Mouse (Mus musculus) liver, embryonic 13.5 days (tissue): Measurements from ENCODE around the gene Prkab1. TPM values are rescaled to one million over a fixed set of nuclear protein-coding genes. Genes with fewer than 3 reads are reported as not detected.

Experiments used
- ATAC-seq: fragments of 200-750 bp; cut with Nextera tagmentation; 2 replicates; pipeline ENCODE4 v1.8.0; 2017; ENCODE audit warnings: low read depth, mild to moderate bottlenecking, moderate number of reproducible peaks, moderate library complexity
- DNase-seq: peaks from one replicate; pipeline ENCODE4 v3.0.0; 2022
- H3K27ac ChIP-seq: fragments of 300-500 bp; sonication (generic); 2 replicates; pipeline ENCODE4 v1.5.1; 2015; ENCODE audit warnings: moderate library complexity, mild to moderate bottlenecking, inconsistent platforms
- H3K27me3 ChIP-seq: fragments of 300-500 bp; sonication (generic); 2 replicates; pipeline ENCODE4 v1.6.1; 2015; ENCODE audit warnings: mild to moderate bottlenecking, inconsistent platforms
- H3K36me3 ChIP-seq: fragments of 300-500 bp; sonication (generic); 2 replicates; pipeline ENCODE4 v1.6.1; 2015; ENCODE audit warnings: mild to moderate bottlenecking, inconsistent platforms
- H3K4me1 ChIP-seq: fragments of 300-500 bp; sonication (generic); replicated peaks from 2 replicates; pipeline ENCODE4 v1.6.1; 2015; ENCODE audit warnings: inconsistent platforms
- H3K4me2 ChIP-seq: fragments of 300-500 bp; sonication (generic); 2 replicates; pipeline ENCODE4 v1.6.1; 2015; ENCODE audit warnings: inconsistent platforms, mild to moderate bottlenecking, moderate library complexity
- H3K4me3 ChIP-seq: fragments of 300-500 bp; sonication (generic); replicated peaks from 2 replicates; pipeline ENCODE4 v1.5.1; 2015; ENCODE audit warnings: mild to moderate bottlenecking, inconsistent platforms
- H3K9ac ChIP-seq: fragments of 300-500 bp; sonication (generic); 2 replicates; pipeline ENCODE4 v1.6.1; 2015; ENCODE audit warnings: mild to moderate bottlenecking, inconsistent platforms
- H3K9me3 ChIP-seq: fragments of 300-500 bp; sonication (generic); replicated peaks from 2 replicates; pipeline ENCODE4 v1.6.1; 2016; ENCODE audit warnings: inconsistent platforms
- WGBS: fragments of 180-500 bp; shearing (Covaris S2); methylation state at CpG from one replicate; pipeline ENCODE4 v1.1.7; 2015; ENCODE audit not compliant: insufficient replicate concordance; 5-methylcytosine and 5-hydroxymethylcytosine counted together
- polyA plus RNA-seq: library from polyadenylated mRNA; unstranded; fragments of >200 nt; fragmentation: Nextera tagmentation; extraction: Ambion mirVana; gene quantifications from 2 replicates; pipeline ENCODE4 v1.2.1, GENCODE M21; 2015

The Prkab1 gene
- 76.1 and 81.9 TPM in 2 replicates for polyA plus RNA-seq

DNA sequence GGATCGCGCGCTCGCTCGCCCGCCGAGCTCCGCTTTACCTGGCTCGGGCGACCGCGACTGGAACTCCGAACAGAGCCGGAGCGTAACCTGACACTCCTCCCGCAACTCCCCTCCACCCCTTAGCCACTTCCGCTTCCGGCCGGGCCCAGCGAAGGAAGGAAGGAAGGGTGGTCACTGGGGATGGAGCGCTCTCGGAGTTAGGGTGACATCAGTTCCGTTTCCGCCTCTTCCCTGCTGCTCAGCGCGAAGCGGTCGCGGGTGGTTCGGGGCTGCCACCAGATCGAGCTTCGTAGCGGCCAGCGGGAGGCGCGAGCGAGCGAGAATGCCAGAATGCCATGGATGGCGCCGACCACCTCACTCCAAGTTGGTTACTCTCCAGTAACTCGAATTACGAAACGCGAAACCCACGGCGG lies at the start of gene Prkab1:
TSS of gene Prkab1 (minus strand) at position 182 of the 413 bp plus-strand sequence.
- H3K9me3 ChIP-seq: no peaks in the 10 kb centered on the region
- DNase-seq (peak; percentile 92), ATAC-seq (peak; percentile 81)
- peaks cover 85% of the 10 kb centered on the region for H3K4me1 ChIP-seq
- no peaks in the 10 kb centered on the region for H3K27me3 ChIP-seq
- WGBS: under 1% methylated on average over 42 of the region's 46 CpGs
- H3K9ac ChIP-seq: peak within 1 kb of the TSS; percentile 94
- peak within 1 kb of the TSS; percentile 96 for H3K27ac ChIP-seq
- peak within 1 kb of the TSS; percentile 93 for H3K4me2 ChIP-seq
- peaks cover 36% of the 10 kb centered on the region for H3K36me3 ChIP-seq
- peak within 1 kb of the TSS; percentile 84 for H3K4me3 ChIP-seq

DNA sequence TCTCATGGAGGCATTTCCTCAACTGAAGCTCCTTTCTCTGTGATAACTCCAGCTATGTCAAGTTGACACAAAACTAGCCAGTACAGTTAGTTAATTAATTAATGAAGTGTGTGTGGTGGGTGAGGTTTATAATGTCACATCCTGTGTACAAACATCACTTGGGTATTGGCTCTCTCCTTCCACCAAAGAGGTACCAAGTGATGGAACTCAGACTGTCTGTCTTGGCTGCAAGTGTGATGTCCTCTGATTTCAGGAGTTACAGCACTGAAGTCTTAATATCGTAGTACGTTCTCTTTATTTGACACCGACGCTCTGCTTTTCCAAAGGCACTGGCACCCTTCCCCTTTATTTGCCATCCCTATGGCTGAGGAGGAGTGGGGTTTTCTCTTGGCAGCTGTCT lies 45.3 kb upstream of the Prkab1 start:
- Histone ChIP-seq H3K9me3 (no peaks in the 10 kb centered on the region), H3K4me2 (no peak overlapping the region), H3K27me3 (no peaks in the 10 kb centered on the region), H3K36me3 (no peaks in the 10 kb centered on the region), H3K27ac (no peak overlapping the region), H3K4me1 (no peaks in the 10 kb centered on the region), H3K4me3 (no peak overlapping the region), H3K9ac (no peak overlapping the region)
- 76% methylated on average over 4 of the region's 4 CpGs for WGBS
- no peak for DNase-seq
- no peak for ATAC-seq

DNA sequence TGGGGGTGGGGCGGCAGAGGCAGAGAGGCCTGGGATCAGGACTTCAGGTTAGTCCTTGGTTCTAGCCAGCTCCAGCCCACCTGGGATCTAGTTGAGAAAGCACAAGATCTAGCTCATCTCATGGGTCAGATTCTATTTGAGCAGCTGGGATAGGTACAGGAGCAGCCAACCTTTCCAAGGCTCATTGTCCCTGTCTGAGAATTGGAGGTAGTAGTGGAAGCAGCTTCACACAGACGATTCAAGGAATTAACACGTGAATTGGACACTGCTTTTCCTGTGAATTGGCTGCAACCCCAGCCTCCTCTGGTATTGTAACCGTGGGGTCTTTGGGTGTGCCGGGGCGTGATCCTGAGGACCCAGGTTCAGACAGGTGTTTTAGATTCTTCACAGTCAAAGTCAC lies 28.5 kb upstream of the Prkab1 start:
- no peak for ATAC-seq
- DNase-seq: no peak
- H3K36me3 ChIP-seq: no peaks in the 10 kb centered on the region
- no peaks in the 10 kb centered on the region for H3K4me1 ChIP-seq
- WGBS: 47% methylated on average over 6 of the region's 6 CpGs
- H3K4me3 ChIP-seq: no peak overlapping the region
- no peak overlapping the region for H3K4me2 ChIP-seq
- no peaks in the 10 kb centered on the region for H3K9me3 ChIP-seq
- no peak overlapping the region for H3K9ac ChIP-seq
- H3K27me3 ChIP-seq: no peaks in the 10 kb centered on the region
- no peak overlapping the region for H3K27ac ChIP-seq

DNA sequence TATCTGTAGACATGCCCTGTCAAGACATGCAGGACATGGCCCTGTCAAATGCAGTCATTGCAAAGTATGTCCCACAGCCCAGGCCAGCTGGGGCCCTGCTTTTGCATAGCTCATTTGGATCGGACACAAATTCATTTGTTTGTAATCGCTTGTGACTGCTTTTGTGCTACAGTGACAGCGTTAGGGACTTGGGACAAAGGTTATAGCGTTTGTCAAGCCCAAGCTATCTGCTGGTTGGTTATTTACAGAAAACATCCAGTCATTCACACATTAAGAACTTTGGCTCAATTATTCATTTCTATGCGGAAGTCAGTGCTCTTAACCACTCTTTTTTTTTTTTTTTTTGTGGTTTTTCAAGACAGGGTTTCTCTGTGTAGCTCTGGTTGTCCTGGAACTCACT lies 27.9 kb upstream of the Prkab1 start:
- no peaks in the 10 kb centered on the region for H3K27me3 ChIP-seq
- no peak overlapping the region for H3K9ac ChIP-seq
- H3K27ac ChIP-seq: no peak overlapping the region
- H3K4me3 ChIP-seq: no peak overlapping the region
- no peaks in the 10 kb centered on the region for H3K36me3 ChIP-seq
- DNase-seq (no peak), ATAC-seq (no peak)
- no peak overlapping the region for H3K4me2 ChIP-seq
- H3K4me1 ChIP-seq: no peaks in the 10 kb centered on the region
- 60% methylated on average over 5 of the region's 5 CpGs for WGBS
- no peaks in the 10 kb centered on the region for H3K9me3 ChIP-seq

DNA sequence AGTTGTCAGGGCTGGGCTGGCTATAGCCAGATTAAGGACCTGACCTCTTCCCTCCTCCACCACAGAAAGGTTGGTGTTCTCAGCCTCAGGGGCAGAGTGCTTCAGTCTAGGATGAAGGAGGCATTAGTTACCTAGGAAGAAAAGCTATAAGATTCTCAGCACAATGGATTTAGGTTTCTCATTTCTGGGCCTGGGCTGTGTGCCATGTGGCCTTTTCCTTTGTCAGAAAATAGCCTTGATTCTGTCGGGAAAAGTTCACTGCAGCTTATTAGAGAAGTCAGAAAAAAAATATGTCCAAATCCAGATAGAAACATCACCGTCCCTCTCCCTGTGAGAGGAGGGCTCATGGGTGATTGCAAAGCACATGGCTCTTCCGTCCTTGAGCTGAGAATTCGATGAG lies 25.5 kb upstream of the Prkab1 start:
- WGBS: 59% methylated on average over 4 of the region's 4 CpGs
- DNase-seq (no peak), ATAC-seq (no peak)
- H3K27me3 ChIP-seq: no peaks in the 10 kb centered on the region
- no peaks in the 10 kb centered on the region for H3K9me3 ChIP-seq
- no peak overlapping the region for H3K27ac ChIP-seq
- no peaks in the 10 kb centered on the region for H3K36me3 ChIP-seq
- H3K4me1 ChIP-seq: no peaks in the 10 kb centered on the region
- H3K9ac ChIP-seq: no peak overlapping the region
- H3K4me2 ChIP-seq: no peak overlapping the region
- no peak overlapping the region for H3K4me3 ChIP-seq

DNA sequence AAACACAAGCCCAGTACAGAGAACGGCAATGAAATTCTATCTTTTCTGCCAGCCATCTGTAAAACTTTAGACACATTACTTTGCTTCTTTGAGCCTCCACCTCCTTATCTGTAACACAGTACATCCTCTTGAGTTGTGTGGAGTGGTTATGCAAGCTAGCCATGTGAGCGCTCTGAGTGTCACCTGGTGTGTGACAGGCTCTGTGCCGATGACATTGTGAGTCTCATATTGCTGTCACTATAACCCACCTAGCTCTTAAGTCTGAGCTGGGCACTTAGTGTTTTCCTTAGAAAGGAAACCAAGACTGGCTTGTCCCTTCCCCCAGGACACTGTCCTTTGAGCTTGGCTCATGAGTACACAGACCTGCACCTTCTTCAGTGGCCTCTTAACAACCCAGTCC lies 24.0 kb upstream of the Prkab1 start:
- DNase-seq (no peak), ATAC-seq (no peak)
- WGBS: 52% methylated on average over 3 of the region's 3 CpGs

DNA sequence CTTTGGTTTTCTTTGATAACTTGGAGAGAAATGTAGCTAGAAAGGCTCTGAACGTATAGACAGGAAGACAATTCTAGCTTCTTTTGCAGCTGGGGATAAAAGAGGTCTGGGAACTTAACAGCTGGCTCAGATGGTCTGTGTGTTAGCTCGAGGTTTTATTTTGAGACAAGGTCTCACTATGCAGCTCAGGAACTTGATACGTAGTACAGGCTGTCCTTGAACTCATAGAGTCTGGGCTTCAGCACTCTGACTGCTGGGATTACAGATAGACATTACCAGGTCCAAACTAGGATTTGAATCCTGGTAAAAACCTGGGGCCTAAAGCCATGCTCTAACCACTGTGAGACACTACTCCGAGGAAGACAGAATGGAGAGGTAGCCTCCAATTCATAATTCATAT lies 21.9 kb upstream of the Prkab1 start:
- H3K4me1 ChIP-seq: no peaks in the 10 kb centered on the region
- H3K27me3 ChIP-seq: 0 out of 2 replicates have a peak, but pooled peaks cover 5% of the 10 kb centered on the region
- no peak for ATAC-seq
- WGBS: 59% methylated on average over 4 of the region's 4 CpGs
- H3K4me3 ChIP-seq: no peak overlapping the region
- H3K9me3 ChIP-seq: no peaks in the 10 kb centered on the region
- H3K36me3 ChIP-seq: no peaks in the 10 kb centered on the region
- no peak overlapping the region for H3K9ac ChIP-seq
- H3K27ac ChIP-seq: no peak overlapping the region
- DNase-seq: no peak
- H3K4me2 ChIP-seq: no peak overlapping the region

More for the DNA sequence above, 24.0 kb upstream of the Prkab1 start:
- no peak overlapping the region for H3K9ac ChIP-seq
- H3K4me1 ChIP-seq: no peaks in the 10 kb centered on the region
- no peak overlapping the region for H3K4me2 ChIP-seq
- H3K36me3 ChIP-seq: no peaks in the 10 kb centered on the region
- H3K4me3 ChIP-seq: no peak overlapping the region
- no peaks in the 10 kb centered on the region for H3K27me3 ChIP-seq
- H3K9me3 ChIP-seq: no peaks in the 10 kb centered on the region
- H3K27ac ChIP-seq: no peak overlapping the region

DNA sequence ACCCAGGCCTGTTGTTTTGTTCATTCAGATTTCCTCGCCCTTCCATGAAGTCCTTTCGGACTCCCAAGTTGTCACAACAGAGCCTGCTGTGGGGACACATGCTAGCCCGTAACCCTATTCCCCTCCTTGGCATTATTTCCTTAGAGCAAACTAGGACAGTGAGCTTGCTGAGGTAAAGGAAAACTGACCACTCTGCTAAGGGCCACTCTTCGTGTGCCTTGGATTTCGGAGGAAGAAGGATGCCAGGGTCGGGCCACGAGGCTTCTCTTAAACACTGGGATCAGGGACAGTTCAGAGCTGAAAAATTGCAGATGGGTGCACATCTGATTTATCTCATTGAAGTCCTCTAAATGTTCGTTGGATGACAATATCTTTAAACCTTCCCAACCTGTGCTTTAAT lies 21.3 kb upstream of the Prkab1 start:
- no peak overlapping the region for H3K9ac ChIP-seq
- DNase-seq: no peak
- H3K4me1 ChIP-seq: no peaks in the 10 kb centered on the region
- no peak for ATAC-seq
- H3K9me3 ChIP-seq: no peaks in the 10 kb centered on the region
- peaks cover 8% of the 10 kb centered on the region for H3K27me3 ChIP-seq
- no peak overlapping the region for H3K4me3 ChIP-seq
- H3K36me3 ChIP-seq: no peaks in the 10 kb centered on the region
- H3K4me2 ChIP-seq: no peak overlapping the region
- no peak overlapping the region for H3K27ac ChIP-seq
- WGBS: 67% methylated on average over 8 of the region's 8 CpGs

DNA sequence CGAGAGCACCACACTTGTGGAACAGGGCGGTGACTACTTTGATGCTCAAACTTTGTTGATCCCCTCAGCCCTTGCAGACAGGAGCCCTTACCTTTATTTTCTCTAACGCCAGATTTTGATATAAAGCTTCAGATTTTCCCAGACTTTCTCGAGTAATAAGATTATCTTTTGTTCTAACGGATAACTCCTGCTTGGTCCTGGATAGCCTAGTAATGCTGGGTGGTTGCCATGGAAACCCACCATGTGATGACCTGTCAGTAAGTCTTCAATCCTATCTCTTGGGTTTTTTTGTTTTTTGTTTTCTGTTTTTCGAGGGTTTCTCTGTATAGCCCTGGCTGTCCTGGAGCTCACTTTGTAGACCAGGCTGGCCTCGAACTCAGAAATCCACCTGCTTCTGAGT lies 17.9 kb upstream of the Prkab1 start:
- H3K4me1 ChIP-seq: no peaks in the 10 kb centered on the region
- H3K9ac ChIP-seq: no peak overlapping the region
- ATAC-seq (no peak), DNase-seq (no peak)
- WGBS: 58% methylated on average over 7 of the region's 7 CpGs
- no peaks in the 10 kb centered on the region for H3K36me3 ChIP-seq
- no peaks in the 10 kb centered on the region for H3K9me3 ChIP-seq
- H3K27me3 ChIP-seq: peaks cover 26% of the 10 kb centered on the region
- H3K27ac ChIP-seq: no peak overlapping the region
- H3K4me2 ChIP-seq: no peak overlapping the region
- H3K4me3 ChIP-seq: no peak overlapping the region

DNA sequence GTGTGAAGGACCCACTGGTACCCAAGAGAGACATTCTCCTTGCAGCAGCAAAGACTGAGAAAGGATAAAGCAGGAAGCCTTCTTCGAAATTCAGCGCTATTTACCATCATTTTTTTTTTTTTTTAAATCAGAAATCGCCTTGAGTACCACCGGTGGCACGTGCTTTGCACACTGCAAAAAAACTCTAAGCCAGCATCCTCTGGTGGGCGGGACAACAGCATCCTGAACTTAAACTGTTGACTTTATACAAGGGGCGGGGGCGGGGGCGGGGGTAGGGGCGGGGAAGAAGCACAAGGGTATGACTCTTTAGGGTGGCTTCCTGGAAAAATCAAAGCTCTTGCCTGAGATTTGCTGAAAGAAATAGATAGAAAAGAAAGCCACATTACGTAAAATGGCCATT lies 15.4 kb upstream of the Prkab1 start:
- 23% methylated on average over 11 of the region's 11 CpGs for WGBS
- Histone ChIP-seq H3K27ac (no peak overlapping the region), H3K4me1 (no peaks in the 10 kb centered on the region), H3K9ac (no peak overlapping the region), H3K36me3 (no peaks in the 10 kb centered on the region), H3K4me3 (no peak overlapping the region), H3K4me2 (no peak overlapping the region), H3K27me3 (peaks cover 33% of the 10 kb centered on the region), H3K9me3 (no peaks in the 10 kb centered on the region)
- DNase-seq: no peak
- no peak for ATAC-seq

DNA sequence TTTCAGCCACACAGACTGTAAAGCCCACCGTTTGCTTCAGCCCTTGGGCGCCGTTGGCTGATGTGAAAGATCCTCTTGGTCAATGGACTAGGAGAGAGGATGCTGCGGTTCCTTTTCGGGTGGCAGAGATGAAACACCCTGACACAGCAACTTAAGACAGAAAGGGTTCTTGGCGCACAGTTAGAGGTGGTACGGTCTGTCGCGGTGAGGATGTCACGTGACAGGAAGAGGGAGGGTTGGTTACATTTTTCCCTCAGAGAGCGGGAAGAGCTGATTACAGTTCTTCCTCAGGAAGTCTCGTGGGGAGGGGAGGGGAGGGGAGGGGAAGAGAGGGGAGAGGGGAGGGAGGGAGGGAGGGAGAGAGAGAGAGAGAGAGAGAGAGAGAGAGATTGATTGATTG lies 13.4 kb upstream of the Prkab1 start:
- H3K27ac ChIP-seq: no peak overlapping the region
- H3K4me3 ChIP-seq: no peak overlapping the region
- H3K36me3 ChIP-seq: no peaks in the 10 kb centered on the region
- ATAC-seq: no peak
- no peaks in the 10 kb centered on the region for H3K4me1 ChIP-seq
- H3K9ac ChIP-seq: no peak overlapping the region
- peaks cover 35% of the 10 kb centered on the region for H3K27me3 ChIP-seq
- H3K9me3 ChIP-seq: no peaks in the 10 kb centered on the region
- DNase-seq: no peak
- H3K4me2 ChIP-seq: no peak overlapping the region
- 36% methylated on average over 11 of the region's 12 CpGs for WGBS

DNA sequence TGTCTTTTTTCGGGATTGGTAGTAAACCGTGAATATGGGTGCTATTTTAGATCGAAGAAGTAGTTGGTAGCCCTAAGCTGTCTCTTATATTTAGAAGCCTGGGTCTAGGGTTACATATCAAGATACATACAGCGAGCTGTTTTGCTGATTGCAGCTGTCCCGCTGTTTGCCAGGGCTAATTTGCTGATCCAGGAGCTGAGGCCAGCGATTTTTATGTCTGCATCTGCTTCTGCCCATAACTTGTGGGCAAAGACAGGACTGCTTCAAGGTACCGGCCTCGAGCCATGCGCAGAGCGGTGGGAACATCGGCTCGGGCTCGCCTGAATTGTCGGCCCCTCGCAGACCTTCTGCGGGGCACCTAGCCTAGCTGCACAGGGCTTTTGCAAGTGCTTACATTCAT lies 12.2 kb upstream of the Prkab1 start:
- Histone ChIP-seq H3K4me2 (no peak overlapping the region), H3K9me3 (no peaks in the 10 kb centered on the region), H3K36me3 (no peaks in the 10 kb centered on the region), H3K27ac (no peak overlapping the region), H3K9ac (no peak overlapping the region), H3K27me3 (peaks cover 31% of the 10 kb centered on the region), H3K4me1 (peaks cover 3% of the 10 kb centered on the region), H3K4me3 (no peak overlapping the region)
- WGBS: 76% methylated on average over 16 of the region's 16 CpGs
- ATAC-seq: no peak
- no peak for DNase-seq
